ENCODE assay signal across 11 mouse cellular contexts in the genomic region with DNA sequence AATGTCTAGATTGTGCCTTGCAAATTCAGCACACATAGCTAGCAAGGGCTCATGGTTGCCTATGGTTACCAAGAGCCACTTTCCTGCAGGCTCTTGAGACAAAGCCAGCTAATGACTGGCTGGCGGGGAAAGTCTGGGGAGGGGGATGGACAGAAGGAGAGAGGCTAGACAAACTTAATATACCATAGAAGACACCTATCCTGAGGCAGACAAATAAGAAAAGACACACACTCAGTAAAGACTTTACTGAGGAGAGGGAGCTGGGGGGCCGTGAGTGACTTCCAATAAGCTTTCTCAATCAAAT.
DNase-seq lines count a peak whose midpoint lies in the region; ATAC-seq lines count a peak whose summit lies in the region.
"Had no signal": no experiment of that assay in that cellular context is flagged by ENCODE, and none has a peak within 500 bp of the region (broad histone marks: within the 10 kb centered on the region; RNA-seq: fewer than 3 reads in every experiment).

No protein-coding gene starts in this region.

- H3K4me1 ChIP-seq in embryonic facial prominence, embryonic 11.5 days (ENCODE audit: control insufficient read depth, insufficient read depth, low read length) = no peaks in the 10 kb centered on the region
- peaks cover 13% of the 10 kb centered on the region for H3K4me1 ChIP-seq in hindbrain, embryonic 14.5 days (replicated peaks; ENCODE audit: control insufficient read depth, insufficient read depth, low read length)
- H3K4me1 ChIP-seq in neural tube, embryonic 11.5 days (ENCODE audit: control insufficient read depth, insufficient read depth, low read length) = peaks cover 3% of the 10 kb centered on the region; the same call in 1 of the 2 replicates
- no peaks in the 10 kb centered on the region for H3K4me1 ChIP-seq in intestine, embryonic 16.5 days (ENCODE audit: control insufficient read depth, insufficient read depth, low read length)
- H3K4me1 ChIP-seq: heart, embryonic 15.5 days had no signal

- no peaks in the 10 kb centered on the region for H3K9me3 ChIP-seq in embryonic facial prominence, embryonic 11.5 days (replicated peaks; ENCODE audit: control insufficient read depth, low read length)
- H3K9me3 ChIP-seq in hindbrain, embryonic 14.5 days (ENCODE audit: control insufficient read depth, low read length) = no peaks in the 10 kb centered on the region
- H3K9me3 ChIP-seq in neural tube, embryonic 11.5 days (ENCODE audit: control insufficient read depth, low read length) = no peaks in the 10 kb centered on the region
- H3K9me3 ChIP-seq in intestine, embryonic 16.5 days (ENCODE audit: control insufficient read depth, low read length) = no peaks in the 10 kb centered on the region
- H3K9me3 ChIP-seq: heart, embryonic 15.5 days had no signal

- no peaks in the 10 kb centered on the region for H3K27me3 ChIP-seq in embryonic facial prominence, embryonic 11.5 days (ENCODE audit: control insufficient read depth, insufficient read depth, low read length)
- H3K27me3 ChIP-seq in hindbrain, embryonic 14.5 days (ENCODE audit: control insufficient read depth, insufficient read depth, low read length) = no peaks in the 10 kb centered on the region
- no peaks in the 10 kb centered on the region for H3K27me3 ChIP-seq in neural tube, embryonic 11.5 days (ENCODE audit: control insufficient read depth, insufficient read depth, low read length)
- H3K27me3 ChIP-seq in intestine, embryonic 16.5 days (replicated peaks; ENCODE audit: control insufficient read depth, insufficient read depth, low read length) = no peaks in the 10 kb centered on the region
- H3K27me3 ChIP-seq: heart, embryonic 15.5 days had no signal

- no peak overlapping the region for H3K9ac ChIP-seq in embryonic facial prominence, embryonic 11.5 days (replicated peaks; ENCODE audit: low read length)
- H3K9ac ChIP-seq in hindbrain, embryonic 14.5 days = no peak overlapping the region
- no peak overlapping the region for H3K9ac ChIP-seq in neural tube, embryonic 11.5 days (ENCODE audit: low read length)
- H3K9ac ChIP-seq in intestine, embryonic 16.5 days (ENCODE audit: low read depth, low read length) = no peak overlapping the region
- H3K9ac ChIP-seq: heart, embryonic 15.5 days; liver, postnatal 0 days had no signal

- H3K4me2 ChIP-seq in embryonic facial prominence, embryonic 11.5 days (ENCODE audit: low read depth, low read length) = no peak overlapping the region
- no peak overlapping the region for H3K4me2 ChIP-seq in hindbrain, embryonic 14.5 days (replicated peaks)
- H3K4me2 ChIP-seq in neural tube, embryonic 11.5 days (ENCODE audit: low read depth) = no peak overlapping the region
- H3K4me2 ChIP-seq in intestine, embryonic 16.5 days (ENCODE audit: low read depth, low read length) = no peak overlapping the region
- H3K4me2 ChIP-seq: heart, embryonic 15.5 days had no signal

- H3K36me3 ChIP-seq in embryonic facial prominence, embryonic 11.5 days (replicated peaks; ENCODE audit: control insufficient read depth, insufficient read depth, low read depth, low read length) = no peaks in the 10 kb centered on the region
- no peaks in the 10 kb centered on the region for H3K36me3 ChIP-seq in hindbrain, embryonic 14.5 days (replicated peaks; ENCODE audit: control insufficient read depth, insufficient read depth)
- H3K36me3 ChIP-seq in neural tube, embryonic 11.5 days (ENCODE audit: control insufficient read depth, insufficient read depth, low read length) = no peaks in the 10 kb centered on the region
- no peaks in the 10 kb centered on the region for H3K36me3 ChIP-seq in intestine, embryonic 16.5 days (ENCODE audit: control insufficient read depth, insufficient read depth, low read length)
- H3K36me3 ChIP-seq: heart, embryonic 15.5 days had no signal

- H3K27ac ChIP-seq in embryonic facial prominence, embryonic 11.5 days (replicated peaks; ENCODE audit: low read depth, low read length) = no peak overlapping the region
- peak overlapping the region; percentile 84 for H3K27ac ChIP-seq in hindbrain, embryonic 14.5 days
- H3K27ac ChIP-seq in neural tube, embryonic 11.5 days (ENCODE audit: low read depth, low read length) = no peak overlapping the region; the same call in 1 of the 2 replicates
- no peak overlapping the region for H3K27ac ChIP-seq in intestine, embryonic 16.5 days (ENCODE audit: low read length)
- H3K27ac ChIP-seq: heart, embryonic 15.5 days had no signal

- ATAC-seq in embryonic facial prominence, embryonic 11.5 days (replicated peaks; ENCODE audit: insufficient number of reproducible peaks, low FRiP score, low TSS enrichment, low read depth) = peak; percentile 65; the same call in 1 of the 2 replicates
- ATAC-seq in hindbrain, embryonic 14.5 days (ENCODE audit: low FRiP score) = peak; percentile 86
- peak; percentile 81 for ATAC-seq in neural tube, embryonic 11.5 days (ENCODE audit: insufficient read depth, low FRiP score, low TSS enrichment)
- no peak for ATAC-seq in intestine, embryonic 16.5 days
- ATAC-seq: liver, postnatal 0 days had no signal

- peak; percentile 48 to 68 for DNase-seq in cerebellum, postnatal 10 days
- DNase-seq in cerebellum, postnatal 25 days = no peak
- DNase-seq in embryonic facial prominence, embryonic 11.5 days (ENCODE audit: low spot score) = no peak
- DNase-seq in hindbrain, embryonic 14.5 days (ENCODE audit: low spot score) = peak; percentile 70
- DNase-seq in neural tube, embryonic 11.5 days (ENCODE audit: low spot score) = peak; percentile 41
- no peak for DNase-seq in cerebellum, adult 11 months
- DNase-seq in heart, adult 9 months (ENCODE audit: low spot score in 2 of 2) = no peak
- DNase-seq: kidney, adult 18-20 months; liver, postnatal 0 days had no signal

- 65% methylated on average over 2 of the region's 2 CpGs for WGBS in embryonic facial prominence, embryonic 11.5 days
- 18% methylated on average over 2 of the region's 2 CpGs for WGBS in hindbrain, embryonic 14.5 days
- WGBS in neural tube, embryonic 11.5 days = 48% methylated on average over 2 of the region's 2 CpGs
- 65% methylated on average over 2 of the region's 2 CpGs for WGBS in intestine, embryonic 16.5 days

- H3K4me3 ChIP-seq in embryonic facial prominence, embryonic 11.5 days (ENCODE audit: low read depth, low read length) = no peak overlapping the region
- no peak overlapping the region for H3K4me3 ChIP-seq in hindbrain, embryonic 14.5 days (replicated peaks; ENCODE audit: low read length)
- H3K4me3 ChIP-seq in neural tube, embryonic 11.5 days (ENCODE audit: low read depth, low read length) = no peak overlapping the region
- no peak overlapping the region for H3K4me3 ChIP-seq in intestine, embryonic 16.5 days (ENCODE audit: low read length)
- H3K4me3 ChIP-seq: heart, embryonic 15.5 days had no signal

Comparison
In these comparisons a context has a peak if more than half of its experiments do, and no peak if none do; other contexts are left out.
1. DNase-seq: peak in cerebellum, postnatal 10 days (2 of 2), hindbrain, embryonic 14.5 days (single experiment) and neural tube, embryonic 11.5 days (single experiment); none in cerebellum, postnatal 25 days (0 of 2), embryonic facial prominence, embryonic 11.5 days (single experiment), cerebellum, adult 11 months (single experiment) and heart, adult 9 months (0 of 2).